Mouse (Mus musculus) kidney, postnatal 0 days (tissue): ENCODE results near the gene Sowaha. TPM values are rescaled to one million over a fixed set of nuclear protein-coding genes. Genes with fewer than 3 reads are reported as not detected.

Experiments used
- ATAC-seq: fragments of 200-750 bp; cut with Nextera tagmentation; replicated peaks from 2 replicates; pipeline ENCODE4 v1.8.0; 2017; ENCODE audit warnings: low read depth, moderate number of reproducible peaks, moderate TSS enrichment, moderate library complexity; ENCODE audit not compliant: low FRiP score
- DNase-seq: peaks from one replicate; pipeline ENCODE4 v3.0.0-alpha.2; 2016; ENCODE audit warnings: low spot score
- H3K27ac ChIP-seq: fragments of 300-500 bp; sonication (generic); 2 replicates; pipeline ENCODE4 v1.5.1; 2014; ENCODE audit warnings: mild to moderate bottlenecking
- H3K27me3 ChIP-seq: fragments of 300-500 bp; sonication (generic); 2 replicates; pipeline ENCODE4 v1.6.1; 2014; ENCODE audit warnings: low read length, mixed read lengths; ENCODE audit not compliant: insufficient read depth
- H3K36me3 ChIP-seq: fragments of 300-500 bp; sonication (generic); 2 replicates; pipeline ENCODE4 v1.6.1; 2014; ENCODE audit warnings: low read length, mixed read lengths; ENCODE audit not compliant: insufficient read depth
- H3K4me1 ChIP-seq: fragments of 300-500 bp; sonication (generic); replicated peaks from 2 replicates; pipeline ENCODE4 v1.6.1; 2014; ENCODE audit warnings: antibody characterized with exemption, low read length, mixed read lengths; ENCODE audit not compliant: insufficient read depth
- H3K4me2 ChIP-seq: fragments of 300-500 bp; sonication (generic); 2 replicates; pipeline ENCODE4 v1.6.1; 2014; ENCODE audit warnings: mild to moderate bottlenecking, low read length, moderate library complexity, mixed read lengths
- H3K4me3 ChIP-seq: fragments of 300-500 bp; sonication (generic); replicated peaks from 2 replicates; pipeline ENCODE4 v1.5.1; 2014; ENCODE audit warnings: low read depth, low read length
- H3K9ac ChIP-seq: fragments of 300-500 bp; sonication (generic); 2 replicates; pipeline ENCODE4 v1.6.1; 2014; ENCODE audit warnings: low read depth, low read length
- H3K9me3 ChIP-seq: fragments of 300-500 bp; sonication (generic); replicated peaks from 2 replicates; pipeline ENCODE4 v1.6.1; 2016; ENCODE audit warnings: low read length, inconsistent platforms, mixed read lengths
- CTCF ChIP-seq: IDR thresholded peaks from 2 replicates; pipeline ENCODE4 v1.5.1; 2016; ENCODE audit warnings: antibody characterized with exemption, low read depth, mild to moderate bottlenecking, moderate library complexity
- WGBS: fragments of 180-500 bp; shearing (Covaris S2); extraction: QIAGEN DNeasy Blood & Tissue Kit; methylation state at CpG from one replicate; pipeline ENCODE4 v1.1.7; 2014; 5-methylcytosine and 5-hydroxymethylcytosine counted together
- polyA plus RNA-seq: library from polyadenylated mRNA; unstranded; fragments of >200 nt; fragmentation: Nextera tagmentation; extraction: Ambion mirVana; gene quantifications from 2 replicates; pipeline ENCODE4 v1.2.1, GENCODE M21; 2015

The Sowaha gene
- polyA plus RNA-seq, 1 experiment from 2014 or later: 0.39 TPM

GRCm38 (mm10) chr11:53505026-53505663 is 25.1 kb upstream of the Sowaha start:
- Histone ChIP-seq H3K27ac (no peak overlapping the region), H3K4me3 (no peak overlapping the region), H3K36me3 (no peaks in the 10 kb centered on the region), H3K9me3 (no peaks in the 10 kb centered on the region), H3K4me1 (no peaks in the 10 kb centered on the region), H3K9ac (no peak overlapping the region), H3K4me2 (no peak overlapping the region), H3K27me3 (no peaks in the 10 kb centered on the region)
- no peak for TF ChIP-seq CTCF
- DNase-seq (no peak), ATAC-seq (no peak)
- WGBS: 78% methylated on average over 5 of the region's 5 CpGs

- WGBS: 84% methylated on average over 8 of the region's 8 CpGs
- no peak for TF ChIP-seq CTCF
Observed at GRCm38 (mm10) chr11:53504376-53504775, 24.3 kb upstream of the Sowaha start.

DNA sequence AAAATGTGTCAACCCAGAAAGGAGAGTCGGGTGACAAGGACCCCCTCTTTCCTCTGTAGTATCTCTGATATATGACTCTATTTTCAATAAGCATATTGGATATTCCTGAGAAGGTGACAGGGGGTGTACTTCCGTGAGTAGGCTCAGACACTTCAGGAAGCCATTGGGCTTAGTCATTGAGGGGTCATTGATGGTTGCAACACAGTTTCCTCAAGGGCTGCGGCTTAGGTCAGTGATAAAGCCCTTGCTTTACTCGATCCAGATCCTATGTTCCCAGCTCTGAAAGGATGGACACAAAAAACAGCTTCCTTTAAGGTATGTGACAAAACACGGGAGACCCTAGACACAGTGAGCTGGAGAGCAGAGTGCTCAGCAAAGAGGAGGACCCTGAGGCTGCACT is 23.7 kb upstream of the Sowaha start:
- WGBS: 78% methylated on average over 5 of the region's 5 CpGs
- DNase-seq: no peak

More at GRCm38 (mm10) chr11:53504376-53504775, 24.3 kb upstream of the Sowaha start:
- no peak overlapping the region for H3K4me3 ChIP-seq
- no peak overlapping the region for H3K4me2 ChIP-seq
- DNase-seq (no peak), ATAC-seq (no peak)
- H3K9me3 ChIP-seq: no peaks in the 10 kb centered on the region
- H3K27ac ChIP-seq: no peak overlapping the region
- H3K36me3 ChIP-seq: no peaks in the 10 kb centered on the region
- H3K27me3 ChIP-seq: no peaks in the 10 kb centered on the region
- no peaks in the 10 kb centered on the region for H3K4me1 ChIP-seq
- no peak overlapping the region for H3K9ac ChIP-seq

DNA sequence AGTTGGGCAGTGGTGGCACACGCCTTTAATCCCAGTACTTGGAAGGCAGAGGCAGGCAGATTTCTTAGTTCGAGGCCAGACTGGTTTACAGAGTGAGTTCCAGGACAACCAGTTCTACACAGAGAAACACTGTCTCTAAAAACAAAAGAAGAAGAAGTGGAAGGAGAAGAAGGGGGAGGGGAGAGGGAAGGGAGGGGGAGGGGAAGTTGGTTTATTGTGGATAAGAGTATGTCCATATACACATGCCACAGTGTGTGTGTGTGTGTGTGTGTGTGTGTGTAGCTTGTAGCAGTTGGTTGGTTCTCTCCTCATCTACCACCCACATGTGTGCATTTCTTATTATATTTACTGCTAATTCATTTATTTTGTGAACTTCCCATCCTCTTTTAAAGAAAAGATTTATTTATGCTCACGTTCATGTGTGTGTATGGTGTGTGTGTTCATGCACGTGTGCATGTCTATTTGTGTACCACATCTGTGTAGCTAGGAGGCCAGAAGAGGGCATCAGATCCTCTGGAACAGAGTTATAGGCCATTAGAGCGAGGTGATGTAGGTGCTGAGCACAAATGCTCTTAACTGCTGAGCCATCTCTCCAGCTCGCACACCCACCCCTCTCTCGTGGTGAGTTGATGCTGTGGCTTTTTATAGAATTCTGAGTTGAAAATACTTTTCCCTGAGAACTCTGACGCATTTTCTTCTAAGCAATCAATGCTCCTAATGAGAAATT is 22.1 kb upstream of the Sowaha start:
- TF ChIP-seq CTCF: peak; percentile 28; the same call in 1 of the 2 replicates
- H3K4me3 ChIP-seq: no peak overlapping the region
- H3K4me1 ChIP-seq: no peaks in the 10 kb centered on the region
- no peaks in the 10 kb centered on the region for H3K27me3 ChIP-seq
- no peaks in the 10 kb centered on the region for H3K36me3 ChIP-seq
- no peak overlapping the region for H3K9ac ChIP-seq
- no peak overlapping the region for H3K27ac ChIP-seq
- H3K9me3 ChIP-seq: no peaks in the 10 kb centered on the region
- WGBS: 68% methylated on average over 8 of the region's 8 CpGs
- no peak overlapping the region for H3K4me2 ChIP-seq
- DNase-seq: no peak
- no peak for ATAC-seq

More for the DNA sequence above, 23.7 kb upstream of the Sowaha start:
- Histone ChIP-seq H3K36me3 (no peaks in the 10 kb centered on the region), H3K4me3 (no peak overlapping the region), H3K9ac (no peak overlapping the region), H3K27ac (no peak overlapping the region), H3K27me3 (no peaks in the 10 kb centered on the region), H3K4me1 (no peaks in the 10 kb centered on the region), H3K9me3 (no peaks in the 10 kb centered on the region), H3K4me2 (no peak overlapping the region)
- no peak for ATAC-seq
- no peak for TF ChIP-seq CTCF

DNA sequence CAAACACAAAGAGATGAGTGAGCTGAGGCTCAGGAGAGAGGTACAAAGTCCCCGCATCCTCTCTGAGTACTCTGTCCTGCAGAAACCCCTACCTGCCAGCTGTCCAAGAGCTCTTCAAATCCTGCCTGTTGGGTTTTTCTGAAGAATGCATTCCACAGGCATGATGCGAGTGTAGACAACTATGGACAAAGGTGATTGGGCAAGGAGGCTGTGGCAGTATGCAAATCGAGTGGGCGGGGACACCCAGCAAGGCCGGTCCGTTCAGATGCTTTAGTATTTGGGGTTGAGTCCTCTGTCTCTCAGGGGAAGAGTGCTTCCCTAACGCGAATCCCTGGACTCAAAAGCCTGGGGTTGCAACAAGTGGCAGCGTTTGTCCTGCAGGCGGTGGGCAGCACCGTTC is 20.5 kb upstream of the Sowaha start:
- ATAC-seq: no peak; the same call in 1 of the 2 replicates
- no peak overlapping the region for H3K27ac ChIP-seq
- WGBS: 11% methylated on average over 11 of the region's 11 CpGs
- no peak overlapping the region for H3K4me3 ChIP-seq
- no peaks in the 10 kb centered on the region for H3K27me3 ChIP-seq
- no peaks in the 10 kb centered on the region for H3K9me3 ChIP-seq
- no peak for TF ChIP-seq CTCF
- no peak overlapping the region for H3K9ac ChIP-seq
- DNase-seq: peak; percentile 65
- H3K4me1 ChIP-seq: no peaks in the 10 kb centered on the region
- no peaks in the 10 kb centered on the region for H3K36me3 ChIP-seq
- H3K4me2 ChIP-seq: peak overlapping the region; percentile 35

DNA sequence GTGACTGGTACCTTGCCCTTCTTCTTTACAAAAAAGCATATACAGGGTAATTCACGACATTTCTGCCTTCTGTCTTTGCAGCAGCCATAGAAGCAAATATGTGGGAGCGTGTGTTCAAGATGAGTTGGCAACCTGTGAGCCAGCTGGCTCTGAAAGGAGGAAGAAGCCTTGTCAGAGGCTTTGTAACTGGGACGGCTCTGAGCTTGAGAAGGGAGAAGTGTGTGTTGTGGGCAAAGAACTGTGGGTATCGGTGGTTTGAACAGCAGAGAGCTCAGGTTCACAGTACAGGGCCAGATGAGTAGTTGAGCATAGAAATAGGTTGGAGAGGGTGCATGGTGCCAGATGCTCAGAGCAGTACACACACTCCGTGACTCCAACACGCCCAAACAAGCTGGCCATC is 16.9 kb upstream of the Sowaha start:
- no peaks in the 10 kb centered on the region for H3K36me3 ChIP-seq
- TF ChIP-seq CTCF: no peak
- DNase-seq: no peak
- H3K27ac ChIP-seq: no peak overlapping the region
- no peak for ATAC-seq
- no peak overlapping the region for H3K9ac ChIP-seq
- WGBS: 72% methylated on average over 6 of the region's 6 CpGs
- H3K4me3 ChIP-seq: no peak overlapping the region
- no peaks in the 10 kb centered on the region for H3K27me3 ChIP-seq
- no peak overlapping the region for H3K4me2 ChIP-seq
- H3K4me1 ChIP-seq: no peaks in the 10 kb centered on the region
- H3K9me3 ChIP-seq: no peaks in the 10 kb centered on the region
